Mouse (Mus musculus) heart, postnatal 0 days (tissue): Measurements from ENCODE around the gene Prr14l.

Source experiments
- CTCF ChIP-seq: IDR thresholded peaks from 2 replicates; pipeline ENCODE4 v1.5.1; 2016; ENCODE audit warnings: antibody characterized with exemption, control low read depth, low read depth
- EP300 ChIP-seq: IDR thresholded peaks from 2 replicates; pipeline ENCODE4 v1.6.1; 2016; ENCODE audit warnings: antibody characterized with exemption, low read depth

- TF ChIP-seq EP300 = no peak
- no peak for TF ChIP-seq CTCF
Observed at GRCm38 (mm10) chr5:32861082-32861481, 7.0 kb upstream of the Prr14l start.
